Mouse (Mus musculus): ENCODE measurements at regions not wholly inside any gene's neighbourhood (a gene's known extent, or its start where the extent isn't known, plus 50 kb on each side); places are given as distances from the start of the nearest gene placed in this dataset.

- no peaks in the 10 kb centered on the region for H3K36me3 ChIP-seq (replicated peaks)
- H3K4me1 ChIP-seq: 0 out of 2 replicates have a peak, but pooled peaks cover 4% of the 10 kb centered on the region
- H3K9ac ChIP-seq: no peak overlapping the region
- no peak overlapping the region for H3K4me3 ChIP-seq (replicated peaks)
- no peak overlapping the region for H3K27ac ChIP-seq
- WGBS: 92% methylated on average over 8 of the region's 8 CpGs
- H3K9me3 ChIP-seq: no peaks in the 10 kb centered on the region
- H3K27me3 ChIP-seq: no peaks in the 10 kb centered on the region
- ATAC-seq (ENCODE audit: low FRiP score): no peak
- no peak overlapping the region for H3K4me2 ChIP-seq
These were observed 123.3 kb upstream of the Spdye4c start for GRCm38 (mm10) chr2:128467490-128468245.

DNA sequence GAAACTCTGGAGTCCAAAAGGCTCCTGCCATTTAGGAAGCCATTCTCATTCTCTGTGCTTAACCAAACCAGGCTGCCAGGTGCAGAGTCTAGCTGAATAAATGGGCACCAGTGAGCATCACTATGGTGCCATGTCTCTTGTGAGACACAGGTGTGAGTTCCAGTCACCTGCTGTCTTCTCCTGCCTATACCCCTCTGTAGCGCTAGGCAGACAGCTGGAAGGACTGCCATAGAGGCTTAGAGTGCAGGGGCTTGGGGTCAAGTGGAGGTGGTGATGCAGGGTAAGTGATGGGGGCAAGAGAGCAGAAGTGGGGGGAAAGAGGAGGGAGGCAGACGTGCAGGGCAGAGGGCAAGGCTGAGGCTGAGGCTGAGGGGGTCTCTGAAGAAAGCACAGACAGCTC is 122.7 kb upstream of the Spdye4c start:
- no peaks in the 10 kb centered on the region for H3K9me3 ChIP-seq
- peaks cover 4% of the 10 kb centered on the region; the same call in 1 of the 2 replicates for H3K4me1 ChIP-seq
- no peaks in the 10 kb centered on the region for H3K36me3 ChIP-seq (replicated peaks)
- H3K4me3 ChIP-seq (replicated peaks): no peak overlapping the region
- no peak overlapping the region for H3K27ac ChIP-seq
- no peak overlapping the region for H3K9ac ChIP-seq
- no peak overlapping the region for H3K4me2 ChIP-seq
- WGBS: 60% methylated on average over 2 of the region's 2 CpGs
- H3K27me3 ChIP-seq: no peaks in the 10 kb centered on the region
- ATAC-seq (ENCODE audit: low FRiP score): no peak

DNA sequence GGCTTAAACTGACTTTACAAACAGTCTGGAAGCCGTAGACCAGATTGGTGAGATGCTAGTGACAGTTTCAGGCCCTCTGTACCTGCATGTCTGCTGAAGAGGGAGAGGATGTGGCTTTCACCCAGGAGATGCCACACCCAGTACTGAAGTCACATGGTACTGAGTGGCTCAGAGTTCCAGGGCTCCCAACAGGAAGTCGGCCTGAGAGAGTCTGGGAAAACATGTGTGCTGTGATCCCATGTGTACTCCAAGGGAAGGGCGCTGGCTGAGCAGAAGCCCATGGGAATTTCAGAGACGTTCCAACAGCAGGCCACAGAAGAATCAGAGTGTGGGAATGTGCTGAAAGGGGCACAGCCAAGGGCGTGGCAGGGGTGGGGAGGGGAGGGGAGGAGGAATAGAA is 120.7 kb upstream of the Spdye4c start:
- Histone ChIP-seq H3K36me3 (replicated peaks) (no peaks in the 10 kb centered on the region), H3K27me3 (no peaks in the 10 kb centered on the region), H3K9me3 (no peaks in the 10 kb centered on the region), H3K27ac (no peak overlapping the region), H3K4me3 (replicated peaks) (no peak overlapping the region), H3K4me1 (peaks cover 6% of the 10 kb centered on the region; the same call in 1 of the 2 replicates), H3K9ac (no peak overlapping the region), H3K4me2 (no peak overlapping the region)
- 47% methylated on average over 5 of the region's 5 CpGs for WGBS
- no peak for ATAC-seq (ENCODE audit: low FRiP score)

DNA sequence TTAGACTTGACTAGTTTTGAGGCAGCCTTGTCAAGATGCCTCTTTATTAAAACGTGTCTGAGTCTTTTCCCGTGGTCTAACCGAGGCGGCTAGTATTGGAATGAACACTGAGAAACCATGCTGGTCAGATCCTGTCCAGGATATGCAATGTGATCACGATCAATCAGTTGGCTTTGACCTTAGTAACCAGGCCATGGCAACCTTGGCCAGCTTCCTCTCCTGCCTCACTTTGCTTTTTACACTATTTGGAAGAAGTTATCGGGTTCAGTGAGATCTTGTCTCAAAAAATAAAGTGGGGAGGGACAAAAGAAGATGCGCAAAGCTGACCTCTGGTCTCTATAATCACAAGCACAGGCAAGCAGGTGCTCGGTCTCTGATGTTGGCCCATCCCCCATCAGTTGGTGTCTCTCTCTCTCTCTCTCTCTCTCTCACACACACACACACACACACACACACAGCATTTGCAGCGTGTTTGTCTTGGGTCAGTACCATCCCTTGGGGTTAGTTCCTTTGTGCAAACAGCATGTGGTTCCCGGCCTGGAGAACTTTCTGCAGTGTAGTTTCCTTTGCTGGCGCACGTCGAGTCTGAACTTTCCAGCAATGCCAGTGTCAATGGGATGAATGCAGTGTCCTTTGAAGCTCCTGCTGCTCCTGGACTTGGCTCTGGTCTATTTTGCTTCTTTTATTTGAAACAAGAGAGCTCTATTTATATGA is 117.6 kb upstream of the Spdye4c start:
- Histone ChIP-seq H3K9me3 (no peaks in the 10 kb centered on the region), H3K27me3 (no peaks in the 10 kb centered on the region), H3K27ac (no peak overlapping the region), H3K4me3 (replicated peaks) (no peak overlapping the region), H3K36me3 (replicated peaks) (no peaks in the 10 kb centered on the region), H3K4me1 (peaks cover 6% of the 10 kb centered on the region; the same call in 1 of the 2 replicates), H3K9ac (no peak overlapping the region), H3K4me2 (no peak overlapping the region)
- no peak for ATAC-seq (ENCODE audit: low FRiP score)
- 81% methylated on average over 13 of the region's 13 CpGs for WGBS

- no peaks in the 10 kb centered on the region for H3K27me3 ChIP-seq
- no peak overlapping the region for H3K27ac ChIP-seq
- H3K36me3 ChIP-seq (replicated peaks): no peaks in the 10 kb centered on the region
- no peak overlapping the region for H3K4me2 ChIP-seq
- no peak overlapping the region for H3K9ac ChIP-seq
- WGBS: 91% methylated on average over 7 of the region's 7 CpGs
- no peak overlapping the region for H3K4me3 ChIP-seq (replicated peaks)
- H3K4me1 ChIP-seq: peaks cover 6% of the 10 kb centered on the region; the same call in 1 of the 2 replicates
- no peaks in the 10 kb centered on the region for H3K9me3 ChIP-seq
- no peak for ATAC-seq (ENCODE audit: low FRiP score)
These were observed 117.0 kb upstream of the Spdye4c start for GRCm38 (mm10) chr2:128473997-128474396.

DNA sequence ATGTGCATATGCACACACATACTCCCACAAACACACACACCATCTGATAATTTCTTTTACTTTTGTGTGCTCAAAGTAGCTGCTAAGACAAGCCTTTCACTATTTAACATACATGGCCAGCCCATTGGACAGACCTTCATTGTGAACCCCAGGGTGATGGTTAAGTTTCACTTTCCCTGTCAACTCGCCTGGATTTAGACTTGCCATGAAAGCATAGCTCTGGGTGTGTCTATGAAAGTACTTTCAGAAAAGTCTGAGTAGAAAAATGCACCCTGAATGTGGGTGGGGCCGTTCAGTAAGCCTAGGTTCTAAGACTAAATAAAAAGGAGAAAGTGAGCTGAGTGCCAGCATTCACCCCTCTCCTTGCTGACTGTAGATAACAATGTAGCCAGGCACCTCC is 113.8 kb upstream of the Spdye4c start:
- no peak overlapping the region for H3K4me3 ChIP-seq (replicated peaks)
- H3K4me2 ChIP-seq: no peak overlapping the region
- no peak overlapping the region for H3K9ac ChIP-seq
- no peaks in the 10 kb centered on the region for H3K27me3 ChIP-seq
- WGBS: 58% methylated on average over 2 of the region's 2 CpGs
- no peaks in the 10 kb centered on the region for H3K36me3 ChIP-seq (replicated peaks)
- H3K27ac ChIP-seq: no peak overlapping the region
- no peaks in the 10 kb centered on the region for H3K9me3 ChIP-seq
- no peak for ATAC-seq (ENCODE audit: low FRiP score)
- peaks cover 2% of the 10 kb centered on the region; the same call in 1 of the 2 replicates for H3K4me1 ChIP-seq

DNA sequence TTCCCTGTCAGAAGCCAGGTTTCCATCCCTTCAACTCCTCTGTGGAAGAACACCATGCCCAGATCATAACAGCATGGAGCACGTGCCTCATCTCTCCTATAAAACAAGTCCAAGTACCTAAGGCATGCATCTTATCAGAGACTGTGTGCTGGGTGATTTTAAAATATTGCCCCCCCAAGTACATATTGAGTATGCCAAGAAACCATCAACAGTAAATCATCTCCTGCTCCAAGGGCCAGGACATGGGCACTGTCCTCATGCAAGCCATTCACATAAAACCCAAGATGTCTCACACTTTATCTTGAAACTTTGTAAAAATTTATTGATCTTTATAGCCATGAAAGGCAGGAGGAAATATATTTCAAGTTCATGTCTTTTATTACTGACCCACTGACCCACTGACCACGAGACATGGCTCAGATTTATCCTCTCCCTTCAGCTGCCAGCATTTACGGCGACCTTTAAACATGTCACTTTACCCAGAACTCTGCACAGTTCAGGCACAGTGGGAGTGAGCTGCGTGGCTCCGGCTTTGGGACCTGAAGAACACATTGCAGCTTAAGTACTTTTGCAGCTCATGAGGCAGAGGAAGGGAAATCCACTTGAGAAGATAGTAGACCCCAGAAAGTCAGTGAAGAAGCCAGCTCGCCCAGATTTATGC is 99.7 kb upstream of the Spdye4c start:
- Histone ChIP-seq H3K27ac (no peak overlapping the region), H3K36me3 (replicated peaks) (no peaks in the 10 kb centered on the region), H3K27me3 (no peaks in the 10 kb centered on the region), H3K9me3 (no peaks in the 10 kb centered on the region), H3K4me1 (no peaks in the 10 kb centered on the region), H3K9ac (no peak overlapping the region), H3K4me3 (replicated peaks) (no peak overlapping the region), H3K4me2 (no peak overlapping the region)
- WGBS: 91% methylated on average over 7 of the region's 7 CpGs
- ATAC-seq (ENCODE audit: low FRiP score): no peak

- no peak overlapping the region for H3K4me3 ChIP-seq (replicated peaks)
- H3K27me3 ChIP-seq: no peaks in the 10 kb centered on the region
- no peak overlapping the region for H3K27ac ChIP-seq
- H3K9ac ChIP-seq: no peak overlapping the region
- no peak overlapping the region for H3K4me2 ChIP-seq
- H3K9me3 ChIP-seq: no peaks in the 10 kb centered on the region
- no peaks in the 10 kb centered on the region for H3K36me3 ChIP-seq (replicated peaks)
- ATAC-seq (ENCODE audit: low FRiP score): no peak
- peaks cover 10% of the 10 kb centered on the region for H3K4me1 ChIP-seq
- WGBS: 83% methylated on average over 5 of the region's 5 CpGs
These were observed 97.1 kb upstream of the Spdye4c start for GRCm38 (mm10) chr2:128493871-128494270.

- Histone ChIP-seq H3K4me1 (peaks cover 10% of the 10 kb centered on the region), H3K36me3 (replicated peaks) (no peaks in the 10 kb centered on the region), H3K4me2 (no peak overlapping the region), H3K4me3 (replicated peaks) (no peak overlapping the region), H3K27me3 (no peaks in the 10 kb centered on the region), H3K9me3 (peaks cover 3% of the 10 kb centered on the region; the same call in 1 of the 2 replicates), H3K27ac (no peak overlapping the region), H3K9ac (no peak overlapping the region)
- WGBS: 33% methylated on average over 3 of the region's 3 CpGs
- ATAC-seq (ENCODE audit: low FRiP score): no peak
These were observed 93.1 kb upstream of the Spdye4c start for GRCm38 (mm10) chr2:128497891-128498290.

GRCm38 (mm10) chr2:128498611-128499010 is 92.4 kb upstream of the Spdye4c start:
- Histone ChIP-seq H3K4me1 (peaks cover 10% of the 10 kb centered on the region), H3K27ac (no peak overlapping the region), H3K4me3 (replicated peaks) (no peak overlapping the region), H3K27me3 (no peaks in the 10 kb centered on the region), H3K4me2 (no peak overlapping the region), H3K9me3 (peaks cover 3% of the 10 kb centered on the region; the same call in 1 of the 2 replicates), H3K9ac (no peak overlapping the region), H3K36me3 (replicated peaks) (no peaks in the 10 kb centered on the region)
- ATAC-seq (ENCODE audit: low FRiP score): no peak
- WGBS: 85% methylated on average over 5 of the region's 5 CpGs

GRCm38 (mm10) chr2:128499575-128500184 is 91.3 kb upstream of the Spdye4c start:
- Histone ChIP-seq H3K4me2 (no peak overlapping the region), H3K27ac (no peak overlapping the region), H3K4me1 (peaks cover 10% of the 10 kb centered on the region), H3K9me3 (peaks cover 3% of the 10 kb centered on the region; the same call in 1 of the 2 replicates), H3K36me3 (replicated peaks) (no peaks in the 10 kb centered on the region), H3K4me3 (replicated peaks) (no peak overlapping the region), H3K27me3 (no peaks in the 10 kb centered on the region), H3K9ac (no peak overlapping the region)
- no peak for ATAC-seq (ENCODE audit: low FRiP score)
- 84% methylated on average over 14 of the region's 14 CpGs for WGBS

- H3K27me3 ChIP-seq: no peaks in the 10 kb centered on the region
- H3K27ac ChIP-seq: no peak overlapping the region
- no peak for ATAC-seq (ENCODE audit: low FRiP score)
- H3K4me2 ChIP-seq: no peak overlapping the region
- 80% methylated on average over 4 of the region's 4 CpGs for WGBS
- no peak overlapping the region for H3K4me3 ChIP-seq (replicated peaks)
- H3K4me1 ChIP-seq: peaks cover 8% of the 10 kb centered on the region
- H3K9ac ChIP-seq: no peak overlapping the region
- peaks cover 3% of the 10 kb centered on the region; the same call in 1 of the 2 replicates for H3K9me3 ChIP-seq
- no peaks in the 10 kb centered on the region for H3K36me3 ChIP-seq (replicated peaks)
These were observed 88.3 kb upstream of the Spdye4c start for GRCm38 (mm10) chr2:128502676-128503075.

Data from forebrain, embryonic 12.5 days (tissue).